Mouse (Mus musculus): ENCODE measurements around the gene Ralb.

The Ralb gene

GRCm38 (mm10) chr1:119443591-119444350 is 60.8 kb downstream of the Ralb start:
- no peak for DNase-seq

- no peak for DNase-seq
Measured at GRCm38 (mm10) chr1:119442901-119443300, 61.7 kb downstream of the Ralb start.

- DNase-seq: no peak
Measured at GRCm38 (mm10) chr1:119438105-119438637, 66.4 kb downstream of the Ralb start.

DNA sequence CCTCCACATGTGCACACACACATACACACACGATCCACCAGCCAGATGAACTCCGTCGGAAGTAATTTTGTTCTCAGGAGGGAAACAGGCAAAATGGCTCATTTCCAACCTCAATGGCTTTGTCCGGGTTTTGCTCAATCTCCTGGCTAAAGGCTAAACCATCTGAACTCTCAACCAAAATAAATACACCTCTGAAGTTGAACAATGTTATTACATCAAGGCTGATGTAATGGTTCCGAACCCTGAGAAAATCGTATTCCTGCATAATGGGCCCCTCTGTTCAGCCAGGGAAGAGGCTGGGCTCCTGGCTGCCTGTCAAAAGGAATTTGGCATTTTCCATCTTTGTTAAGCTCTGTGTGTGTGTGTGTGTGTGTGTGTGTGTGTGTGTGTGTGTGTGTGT is 67.2 kb downstream of the Ralb start:
- no peak for DNase-seq

GRCm38 (mm10) chr1:119424141-119424860 is 80.3 kb downstream of the Ralb start:
- no peak for DNase-seq

DNA sequence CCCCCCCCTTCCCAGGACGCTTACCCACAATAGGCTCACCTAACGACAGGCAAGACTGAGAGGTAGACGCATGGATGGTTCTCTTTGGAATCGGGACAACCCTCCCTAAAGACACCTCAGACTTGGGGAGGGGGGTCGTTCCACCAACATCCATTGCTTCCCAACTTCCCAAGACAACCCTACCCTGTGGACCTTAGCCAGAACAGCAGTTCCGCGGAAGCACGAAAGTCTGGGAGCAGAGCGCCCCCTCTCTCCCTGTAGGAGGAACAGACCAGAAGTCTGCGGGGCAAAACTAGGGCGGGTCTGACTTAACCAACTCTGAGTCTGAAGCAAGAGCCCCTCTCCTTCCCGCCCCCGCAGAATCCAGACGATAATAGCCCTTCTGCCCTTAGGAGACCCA is 81.1 kb downstream of the Ralb start:
- DNase-seq: peak; percentile 59

GRCm38 (mm10) chr1:119422460-119423015 is 82.1 kb downstream of the Ralb start:
- DNase-seq: no peak

- peak; percentile 59 for DNase-seq
Measured at GRCm38 (mm10) chr1:119421576-119422421, 82.8 kb downstream of the Ralb start, which contains the start of gene Inhbb. Gene Inhbb (minus strand): TSS chr1:119422248.

GRCm38 (mm10) chr1:119420984-119421575 is 83.5 kb downstream of the Ralb start:
- peak; percentile 43 for DNase-seq

Measured in kidney, adult 18-20 months (tissue).